Mouse (Mus musculus) erythroblast, embryonic 14.5 days (primary cell): ENCODE measurements around the gene Uchl5.

Source experiments
- GATA1 ChIP-seq: IDR thresholded peaks from 2 replicates; pipeline ENCODE4 v1.6.1; 2012; ENCODE audit warnings: low read length, inconsistent platforms, mixed read lengths
- TAL1 ChIP-seq: IDR thresholded peaks from 3 replicates; pipeline ENCODE4 v1.6.1; 2012; ENCODE audit warnings: low read length, inconsistent platforms, mixed read lengths

DNA sequence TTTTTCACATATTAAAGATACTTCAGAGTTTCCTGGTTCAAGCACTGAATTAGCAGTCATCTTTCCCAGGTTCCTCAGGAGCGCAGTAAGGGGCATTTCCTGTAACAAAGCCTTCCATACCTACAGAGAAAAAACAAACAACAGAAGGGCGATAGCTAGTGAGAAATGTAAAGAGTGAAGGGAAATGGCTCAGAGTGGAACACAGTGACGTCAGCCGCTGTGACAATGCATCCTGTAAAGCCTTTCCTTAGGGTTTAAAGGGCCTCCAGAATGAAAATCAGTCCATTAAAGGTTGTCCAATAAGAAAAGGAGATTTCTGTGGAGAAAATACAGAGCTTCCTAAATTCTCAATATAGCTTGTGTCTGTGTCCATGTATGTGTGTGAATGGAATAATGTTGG is 11.3 kb upstream of the Uchl5 start:
- no peak for TF ChIP-seq GATA1
- no peak for TF ChIP-seq TAL1
